Mouse (Mus musculus) spleen, postnatal 10 days (tissue): Measurements from ENCODE around the gene Scn8a.
"Not testable (repeated sequence)": the region's sequence is repeated elsewhere in the genome, so short reads cannot be mapped to it uniquely, and the experiment has no call there.

Experiments
- DNase-seq, 2 experiments: peaks; one replicate each; pipeline ENCODE4 v3.0.0; 2021 to 2022; ENCODE audit warnings: low spot score in 2 of 2

Scn8a gene

GRCm38 (mm10) chr15:100869558-100869957 is at the start of gene Scn8a:
TSS of gene Scn8a (plus strand) at chr15:100869858.
- no peak for DNase-seq

GRCm38 (mm10) chr15:100821824-100822223 is 47.8 kb upstream of the Scn8a start:
- DNase-seq: no peak

- DNase-seq: not testable (repeated sequence)
Observed at GRCm38 (mm10) chr15:100822370-100822769, 47.3 kb upstream of the Scn8a start.

DNA sequence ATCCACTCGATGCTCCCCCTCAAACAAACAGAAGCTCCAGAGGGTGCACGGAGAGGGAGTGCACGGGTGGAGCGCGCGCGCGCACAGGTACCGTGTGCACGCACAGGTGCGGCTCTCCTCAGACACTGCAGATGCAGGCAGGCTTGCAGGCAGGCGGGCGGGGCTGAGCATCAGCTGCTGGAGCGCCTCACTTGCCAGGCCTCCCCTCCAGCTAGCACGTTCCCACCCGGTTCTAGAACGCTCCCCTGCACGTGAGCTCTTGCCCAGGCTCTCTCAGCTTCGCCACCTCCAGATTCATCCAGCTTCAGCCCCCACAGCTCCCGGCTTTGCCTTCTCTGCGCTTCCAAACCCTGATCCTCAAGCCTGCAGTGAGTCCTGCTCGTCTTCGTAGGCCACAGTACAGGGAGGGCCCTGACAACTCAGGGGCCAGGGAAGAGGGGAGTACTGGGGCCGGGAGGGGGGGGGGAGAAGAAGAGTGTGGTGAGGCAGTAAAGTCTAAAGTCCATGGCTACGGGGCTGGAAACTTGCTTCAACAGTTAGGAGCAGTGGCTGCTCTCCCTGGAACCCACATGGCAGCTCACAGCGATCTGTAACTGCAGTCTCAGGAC is 44.3 kb upstream of the Scn8a start:
- no peak for DNase-seq

DNA sequence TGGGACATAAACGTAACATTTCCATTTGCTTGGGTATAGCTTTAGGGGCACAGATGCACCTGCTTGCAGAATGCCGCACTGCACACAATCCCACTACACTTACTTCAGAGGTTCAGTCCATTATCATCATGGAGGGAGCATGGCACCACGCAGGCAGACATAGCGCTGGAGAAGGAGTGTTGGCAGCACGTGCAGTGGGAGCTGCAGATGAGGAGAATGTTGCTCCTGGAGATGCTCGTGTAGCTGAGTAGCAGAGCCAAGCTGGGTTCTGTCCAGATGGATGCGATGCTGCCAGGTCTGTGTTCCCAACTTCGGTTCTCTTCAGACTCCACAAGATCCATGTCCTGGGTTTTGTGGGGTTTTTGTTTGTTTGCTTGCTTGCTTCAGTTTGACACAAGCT is 43.6 kb upstream of the Scn8a start:
- DNase-seq: no peak

DNA sequence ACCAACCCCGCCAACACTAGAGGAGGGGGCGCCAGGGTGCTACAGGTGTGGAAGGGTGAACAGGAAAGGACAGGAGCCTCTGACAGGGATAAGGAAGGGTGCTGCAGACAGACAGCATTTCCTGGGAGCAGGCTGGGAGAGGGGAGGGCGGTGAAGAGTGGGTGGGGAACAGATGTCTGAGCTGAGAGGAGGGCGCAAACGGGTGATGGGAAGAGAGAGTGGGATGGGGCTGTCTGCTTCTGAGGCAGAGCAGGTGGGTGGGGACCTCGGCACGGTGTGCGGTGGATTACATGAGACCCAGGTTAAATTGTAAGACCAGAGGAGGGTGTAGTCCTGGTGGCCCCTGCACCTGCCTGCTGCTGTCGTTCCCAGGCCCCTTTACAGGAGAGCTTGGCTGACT is 39.9 kb upstream of the Scn8a start:
- no peak for DNase-seq

DNA sequence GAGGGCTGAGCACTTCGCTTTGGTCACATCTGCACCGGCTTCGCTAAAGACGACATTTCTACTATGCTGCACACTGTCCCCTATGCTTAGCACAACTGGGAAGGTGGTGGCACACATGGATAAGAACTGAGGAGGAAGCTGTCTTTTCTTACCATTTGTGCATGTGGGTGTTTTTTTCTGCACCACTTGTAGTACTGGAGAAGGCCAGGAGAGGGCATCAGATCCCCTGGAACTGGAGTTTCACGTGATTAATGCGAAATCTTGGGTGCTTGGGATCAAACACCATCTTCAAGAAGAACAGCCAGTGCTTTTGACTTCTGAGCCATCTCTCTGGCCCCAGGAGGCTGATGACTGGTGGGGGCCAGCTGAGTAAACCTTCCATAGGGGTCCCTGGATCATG is 39.0 kb upstream of the Scn8a start:
- peak in 1 of 2 experiments; percentile 53 for DNase-seq

DNA sequence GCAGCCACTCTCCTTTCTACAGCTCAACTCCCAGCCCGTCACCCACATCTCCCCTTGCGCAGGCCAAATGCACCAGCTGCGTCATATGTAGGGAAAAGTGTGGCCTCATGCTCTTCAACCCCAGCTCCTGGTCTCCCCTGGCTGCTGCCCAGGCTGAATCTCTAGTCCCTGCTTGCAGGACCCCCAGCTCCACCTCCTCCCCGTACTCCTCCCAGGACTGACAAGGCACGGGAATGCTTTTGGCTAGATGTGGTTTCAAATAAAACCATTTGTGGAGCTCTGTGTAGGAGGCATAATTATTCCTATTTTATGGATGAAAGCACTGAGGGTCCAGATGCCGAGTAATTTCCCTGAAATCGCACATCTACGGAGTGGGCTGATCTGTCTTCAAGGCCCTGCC is 37.5 kb upstream of the Scn8a start:
- no peak for DNase-seq

DNA sequence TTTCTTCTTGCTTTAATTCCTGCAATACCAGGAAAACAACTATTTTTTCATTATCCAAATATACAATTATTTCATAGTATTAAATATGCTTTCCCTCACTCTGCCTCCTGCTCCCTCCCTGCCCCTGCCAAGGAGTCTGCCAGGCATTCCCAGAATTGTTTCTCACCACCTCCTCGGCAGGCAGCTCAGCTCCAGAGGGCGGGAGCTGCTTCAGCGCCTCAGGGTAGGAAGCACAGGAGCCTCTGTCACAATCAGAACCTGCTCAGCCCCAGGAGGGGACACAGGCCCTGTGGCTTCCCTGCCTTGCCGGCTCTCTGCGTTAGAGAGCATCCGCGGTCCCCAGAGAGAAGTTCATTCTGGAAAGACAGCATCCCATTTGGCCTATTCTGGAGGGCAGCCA is 36.9 kb upstream of the Scn8a start:
- no peak for DNase-seq

- DNase-seq: no peak
Observed at GRCm38 (mm10) chr15:100836729-100837128, 32.9 kb upstream of the Scn8a start.

DNA sequence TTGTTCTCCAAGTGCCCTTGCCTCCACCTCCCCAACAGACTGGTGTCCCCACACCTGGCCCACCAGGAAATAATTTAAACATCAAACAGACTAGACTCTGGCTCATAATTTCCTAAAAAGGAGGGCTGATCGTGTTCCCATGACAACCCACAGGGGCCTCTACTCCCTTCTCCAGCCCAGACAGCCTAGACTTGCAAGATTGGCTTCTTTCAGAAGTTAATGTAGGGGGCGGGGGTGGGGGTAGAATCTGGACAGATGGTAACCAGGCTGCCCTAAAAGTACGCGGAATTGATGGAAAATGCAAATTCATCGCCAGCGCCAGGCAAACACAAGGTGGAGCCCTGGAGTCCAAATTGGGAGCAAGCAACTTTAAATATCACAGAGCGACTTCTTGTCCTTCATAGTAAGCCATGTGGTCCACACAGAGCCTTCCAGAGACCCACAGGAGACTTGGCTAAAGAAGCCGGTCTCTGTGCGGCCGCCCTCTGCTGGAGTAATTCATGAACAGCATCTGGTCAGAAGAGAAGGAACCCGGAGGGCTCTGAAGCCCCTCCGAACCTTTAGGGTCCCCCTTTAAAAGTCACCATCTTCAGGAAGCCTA is 31.0 kb upstream of the Scn8a start:
- peak in 1 of 2 experiments; percentile 53 for DNase-seq

GRCm38 (mm10) chr15:100844336-100844735 is 25.3 kb upstream of the Scn8a start:
- DNase-seq: no peak

- peak in 1 of 2 experiments; percentile 32 for DNase-seq
Observed at GRCm38 (mm10) chr15:100845049-100845879, 24.4 kb upstream of the Scn8a start.

DNA sequence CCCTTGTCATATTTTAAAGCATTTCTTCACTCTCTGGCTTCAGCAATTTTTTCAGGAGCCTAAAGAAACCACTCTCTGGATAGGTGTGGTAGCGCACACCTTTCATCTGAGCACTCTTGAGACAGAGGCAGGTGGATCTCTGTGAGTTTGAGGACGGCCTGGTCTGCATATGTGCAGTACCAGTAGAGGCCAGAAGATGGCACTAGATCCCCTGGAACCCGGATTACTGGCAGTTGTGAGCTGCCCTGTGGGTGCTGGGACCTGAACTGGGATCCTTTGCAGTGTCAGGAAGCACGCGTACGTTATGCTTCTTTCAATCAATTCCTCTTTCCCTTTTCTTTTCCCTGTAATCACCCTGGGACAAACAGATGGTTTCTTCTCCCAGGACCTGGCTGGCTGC is 22.5 kb upstream of the Scn8a start:
- DNase-seq: no peak

DNA sequence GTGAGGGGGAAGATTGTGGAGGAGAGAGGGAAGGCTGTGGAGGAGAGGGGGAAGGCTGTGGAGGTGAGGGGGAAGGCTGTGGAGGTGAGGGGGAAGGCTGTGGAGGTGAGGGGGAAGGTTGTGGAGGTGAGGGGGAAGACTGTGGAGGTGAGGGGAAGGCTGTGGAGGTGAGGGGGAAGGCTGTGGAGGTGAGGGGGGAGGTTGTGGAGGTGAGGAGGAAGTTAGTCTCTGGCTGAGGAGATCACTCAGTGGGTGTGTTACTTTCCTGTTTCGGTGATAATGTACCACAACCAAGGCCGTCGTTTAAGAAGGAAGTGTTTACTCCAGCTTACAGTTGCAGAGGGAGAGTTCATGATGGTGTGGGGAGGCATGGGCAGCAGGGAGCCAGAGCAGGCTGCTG is 12.1 kb upstream of the Scn8a start:
- no peak for DNase-seq

- DNase-seq: no peak
Observed at GRCm38 (mm10) chr15:100860856-100861255, 8.8 kb upstream of the Scn8a start.

GRCm38 (mm10) chr15:100865556-100865955 is 4.1 kb upstream of the Scn8a start:
- DNase-seq: no peak

DNA sequence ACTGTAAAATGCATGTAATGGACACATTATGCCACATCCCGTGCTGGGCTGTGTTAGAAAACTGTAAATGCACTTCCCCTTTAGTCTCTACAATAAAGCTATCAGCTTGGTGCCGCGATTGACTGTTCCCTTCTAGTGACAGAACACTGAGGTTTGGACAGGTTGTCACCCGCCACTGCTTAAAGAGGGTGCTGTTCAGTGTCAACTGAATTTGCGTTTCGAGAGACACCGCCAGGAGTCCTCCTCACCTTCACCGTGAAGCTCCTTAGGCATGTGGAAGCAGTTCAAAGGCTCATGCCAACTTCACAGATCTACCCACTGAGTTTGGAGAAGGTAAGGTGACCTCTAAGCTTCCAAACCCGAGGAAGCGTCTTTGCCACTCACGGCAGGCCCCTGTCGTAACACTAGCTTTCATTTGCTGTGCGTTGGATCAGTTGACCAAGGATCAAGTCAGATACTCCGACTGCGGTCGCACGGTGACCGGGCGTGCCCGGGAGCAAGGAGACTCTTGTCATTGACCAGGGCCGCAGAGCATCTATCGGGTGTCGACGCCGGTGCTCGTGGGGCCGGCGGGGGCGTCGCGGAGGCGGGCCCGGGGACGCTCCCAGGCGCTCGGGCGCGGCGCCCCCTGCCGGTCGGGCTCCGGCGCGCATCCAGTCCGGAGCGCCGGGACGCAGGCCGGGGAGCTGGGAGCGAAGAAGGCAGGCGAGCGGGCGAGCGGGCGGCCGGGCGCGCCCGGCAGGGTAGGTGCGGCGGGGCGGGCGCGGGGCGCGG is 530 bp downstream of the Scn8a start:
- peak in 1 of 2 experiments; percentile 41 for DNase-seq

DNA sequence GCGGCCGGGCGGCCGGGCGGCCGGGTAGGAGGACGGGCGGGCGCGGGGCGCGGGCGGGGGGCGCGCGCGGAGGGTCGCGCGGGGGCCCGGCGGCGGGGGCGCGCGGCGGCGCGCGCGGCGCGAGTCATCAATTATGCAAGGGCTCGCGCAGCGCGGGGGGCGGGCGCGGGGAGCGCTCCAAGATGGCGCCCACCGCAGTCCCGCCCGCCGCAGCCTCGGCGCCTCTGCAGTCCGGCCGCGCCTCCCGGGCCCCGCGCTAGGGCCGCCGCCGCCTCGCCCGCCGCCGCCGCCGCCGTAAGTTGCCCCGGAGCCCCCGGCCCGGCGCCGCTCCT is 1.1 kb downstream of the Scn8a start:
- DNase-seq: no peak

- DNase-seq: no peak
Observed at GRCm38 (mm10) chr15:100871107-100872011, 1.7 kb downstream of the Scn8a start.

DNA sequence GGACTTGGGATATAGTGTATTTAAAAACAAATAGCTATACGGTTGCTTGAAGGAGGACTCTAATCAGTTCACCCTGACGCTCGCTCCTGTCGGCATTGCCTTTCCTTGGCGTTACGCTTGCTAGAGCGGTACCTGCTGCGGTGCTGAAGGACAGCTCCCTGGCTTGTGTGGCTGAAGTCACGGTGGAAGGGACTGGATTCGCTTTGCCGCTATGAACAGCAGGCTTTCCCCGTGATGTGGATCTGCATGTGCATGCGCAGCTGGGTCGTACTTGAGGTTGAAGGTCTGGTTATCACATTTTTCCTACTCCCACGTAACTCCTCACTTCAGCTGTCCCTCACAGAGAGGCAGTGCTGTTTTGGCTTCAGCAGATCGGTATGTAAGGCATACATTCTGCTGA is 3.5 kb downstream of the Scn8a start:
- DNase-seq: peak; percentile 18 to 76
